Mouse (Mus musculus): ENCODE results near the gene Atxn1.

DNA sequence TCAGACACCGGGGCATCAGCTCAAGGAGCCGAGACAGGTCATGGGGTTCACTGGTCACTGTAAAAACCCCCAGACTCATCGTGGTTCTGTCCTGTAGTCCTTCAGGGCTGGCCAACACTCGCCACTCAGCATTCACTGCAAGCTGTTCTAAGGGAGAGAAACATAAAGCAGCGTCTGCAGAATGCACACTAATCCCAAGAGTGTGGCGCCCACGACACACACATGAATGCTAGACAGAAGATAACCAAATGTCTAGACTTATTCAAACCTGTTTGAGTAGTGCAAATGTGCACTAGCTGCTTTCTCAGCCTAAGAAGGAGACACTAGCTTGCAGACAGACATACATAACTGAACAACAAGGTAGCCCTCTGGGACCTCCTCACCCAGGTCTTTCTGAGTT lies 321.9 kb downstream of the Atxn1 start:
- no peak for TF ChIP-seq GATA1 (IDR thresholded peaks at IDR 0.05; ENCODE audit: borderline replicate concordance, low read length)
- no peak for TF ChIP-seq FLI1 (IDR thresholded peaks at IDR 0.05; ENCODE audit: low read length)
